Mouse (Mus musculus): ENCODE measurements around the gene Golt1b.

GRCm38 (mm10) chr6:142429072-142429471 lies 42.1 kb downstream of the Golt1b start:
- TF ChIP-seq MAFK (IDR thresholded peaks at IDR 0.05; ENCODE audit: insufficient read depth, low read depth, low read length) (no peak), ZNF384 (IDR thresholded peaks at IDR 0.05; ENCODE audit: low read depth, low read length) (no peak), HCFC1 (IDR thresholded peaks at IDR 0.05; ENCODE audit: borderline replicate concordance, insufficient read depth, low read length) (no peak)
